Mouse (Mus musculus) testis, adult 2 months (tissue): ENCODE data around the gene Aldh9a1.

Experiments
- CTCF ChIP-seq: fragments of 200-500 bp; IDR thresholded peaks from 2 replicates; pipeline ENCODE4 v1.5.1; 2012; ENCODE audit warnings: low read depth, mild to moderate bottlenecking, inconsistent platforms, low read length, moderate library complexity; ENCODE audit not compliant: control insufficient read depth, insufficient read depth, insufficient replicate concordance
- POLR2A ChIP-seq: fragments of 200-500 bp; IDR thresholded peaks from 2 replicates; pipeline ENCODE4 v1.6.1; 2012; ENCODE audit warnings: low read depth, mild to moderate bottlenecking, inconsistent platforms, low read length, moderate library complexity; ENCODE audit not compliant: control insufficient read depth

DNA sequence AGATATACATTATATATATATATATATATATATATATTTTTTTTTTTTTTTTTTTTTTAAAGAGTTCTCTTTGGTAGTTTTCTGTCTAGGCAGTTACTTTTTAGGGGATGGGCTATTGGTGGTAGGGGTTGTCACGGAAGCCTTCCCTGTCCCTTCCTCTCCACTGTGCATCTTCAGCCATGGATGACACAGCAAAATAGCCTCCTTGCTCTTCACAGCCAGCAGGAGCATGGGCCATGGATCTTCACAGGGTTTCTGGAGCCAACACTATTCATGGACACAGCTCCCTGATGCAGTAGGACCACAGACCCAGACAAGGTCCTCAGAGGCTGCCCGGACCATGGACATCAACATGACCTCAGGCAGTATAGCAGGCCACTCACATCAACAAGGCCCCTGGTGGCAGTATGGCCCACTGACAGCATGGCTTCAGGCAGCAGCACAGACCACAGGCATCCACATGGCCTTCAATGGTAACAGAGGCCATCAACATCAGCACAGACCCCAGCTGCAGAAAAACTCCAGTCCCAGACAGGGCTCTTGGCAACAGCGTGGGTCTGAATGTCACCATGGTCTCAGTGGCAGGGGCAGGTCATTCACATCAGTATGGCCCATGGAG lies 8.8 kb upstream of the Aldh9a1 start:
- TF ChIP-seq POLR2A (no peak), CTCF (no peak)
